In the genomic region with DNA sequence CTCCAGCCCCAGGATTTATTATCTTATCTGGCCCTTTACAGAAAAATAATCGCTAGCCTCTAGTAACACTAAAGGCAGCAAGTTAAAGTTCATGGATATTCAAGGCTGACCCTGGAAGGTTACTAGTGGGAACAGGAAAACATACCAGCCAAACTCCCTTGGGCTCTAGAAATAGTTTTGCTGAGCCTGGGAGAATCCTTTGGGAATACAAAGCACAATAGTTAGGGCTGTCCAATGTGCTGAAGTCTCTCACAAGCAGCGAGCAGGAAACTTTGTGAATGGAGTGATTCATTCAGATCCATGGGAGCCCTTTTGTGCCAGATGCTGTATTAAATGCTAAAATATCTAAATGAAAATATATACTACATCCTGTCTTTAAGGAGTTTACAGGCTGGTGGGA, we compare ENCODE assay signal across 16 mouse cellular contexts. TPM values are rescaled to one million over a fixed set of nuclear protein-coding genes. Genes with fewer than 3 reads are reported as not detected.
DNase-seq lines count a peak whose midpoint lies in the region; ATAC-seq and TF ChIP-seq lines count a peak whose summit lies in the region.
"Had no signal": no experiment of that assay in that cellular context is flagged by ENCODE, and none has a peak within 500 bp of the region (broad histone marks: within the 10 kb centered on the region; RNA-seq: fewer than 3 reads in every experiment).

No protein-coding gene starts in this region.

- no peak overlapping the region for H3K4me2 ChIP-seq in embryonic facial prominence, embryonic 11.5 days (ENCODE audit: low read depth, low read length)
- no peak overlapping the region for H3K4me2 ChIP-seq in midbrain, embryonic 14.5 days (ENCODE audit: low read length)
- H3K4me2 ChIP-seq: hindbrain, embryonic 14.5 days; kidney, embryonic 15.5 days had no signal

- WGBS in embryonic facial prominence, embryonic 11.5 days: 43% methylated on average over 2 of the region's 2 CpGs
- WGBS in embryonic facial prominence, embryonic 10.5 days: 48% methylated on average over 2 of the region's 2 CpGs
- 62% methylated on average over 2 of the region's 2 CpGs for WGBS in midbrain, embryonic 14.5 days

- no peak overlapping the region for H3K4me3 ChIP-seq in embryonic facial prominence, embryonic 11.5 days (ENCODE audit: low read depth, low read length)
- H3K4me3 ChIP-seq in embryonic facial prominence, embryonic 10.5 days: no peak overlapping the region
- no peak overlapping the region for H3K4me3 ChIP-seq in MEL (ENCODE audit: control insufficient read depth in 1 of 2, insufficient read depth in 1 of 2, low read depth in 2 of 2, low read length in 2 of 2)
- H3K4me3 ChIP-seq in midbrain, embryonic 14.5 days (replicated peaks; ENCODE audit: low read depth, low read length): no peak overlapping the region
- H3K4me3 ChIP-seq: erythroblast, embryonic 14.5 days; kidney, embryonic 15.5 days had no signal

- no peaks in the 10 kb centered on the region for H3K9me3 ChIP-seq in embryonic facial prominence, embryonic 11.5 days (replicated peaks; ENCODE audit: control insufficient read depth, low read length)
- H3K9me3 ChIP-seq in embryonic facial prominence, embryonic 10.5 days: no peaks in the 10 kb centered on the region
- no peaks in the 10 kb centered on the region for H3K9me3 ChIP-seq in MEL (replicated peaks; ENCODE audit: insufficient read depth, low read length)
- H3K9me3 ChIP-seq in midbrain, embryonic 14.5 days (ENCODE audit: control insufficient read depth, low read length): no peaks in the 10 kb centered on the region
- H3K9me3 ChIP-seq: G1E; kidney, embryonic 15.5 days had no signal

- no peaks in the 10 kb centered on the region for H3K36me3 ChIP-seq in embryonic facial prominence, embryonic 11.5 days (replicated peaks; ENCODE audit: control insufficient read depth, insufficient read depth, low read depth, low read length)
- H3K36me3 ChIP-seq in embryonic facial prominence, embryonic 10.5 days (replicated peaks): peaks cover 29% of the 10 kb centered on the region
- peaks cover 6 to 41% of the 10 kb centered on the region in 2 experiments for H3K36me3 ChIP-seq in MEL (ENCODE audit: control insufficient read depth in 1 of 2, insufficient read depth in 2 of 2, low read length in 2 of 2)
- H3K36me3 ChIP-seq in midbrain, embryonic 14.5 days (ENCODE audit: control insufficient read depth, insufficient read depth, low read length): peaks cover 16% of the 10 kb centered on the region

- no peak for TF ChIP-seq CTCF in MEL (IDR thresholded peaks at IDR 0.05 in 2 of 3, conservative IDR thresholded peaks at IDR 0.05 in 1 of 3; ENCODE audit: control insufficient read depth in 1 of 3, insufficient read depth in 1 of 3, low read depth in 2 of 3, low read length in 3 of 3, poor library complexity in 1 of 3, severe bottlenecking in 1 of 3)

- peak; percentile 25 for DNase-seq in embryonic facial prominence, embryonic 11.5 days (ENCODE audit: low spot score)
- no peak for DNase-seq in embryonic facial prominence, embryonic 10.5 days (ENCODE audit: low spot score)
- peak; percentile 33 for DNase-seq in kidney, postnatal 14 days
- no peak for DNase-seq in kidney, adult 18-20 months
- DNase-seq in MEL (ENCODE audit: low read depth, low spot score): no peak
- peak; percentile 13 for DNase-seq in fibroblast of lung, adult 2 months (ENCODE audit: low read depth)
- no peak for DNase-seq in retina, embryonic 14.5 days (ENCODE audit: low spot score)
- DNase-seq in midbrain, embryonic 14.5 days: no peak
- DNase-seq: cerebellum, postnatal 25 days had no signal

- no peak for TF ChIP-seq POLR2A in MEL (IDR thresholded peaks at IDR 0.05; ENCODE audit: control insufficient read depth in 1 of 2, insufficient read depth in 1 of 2, low read depth in 1 of 2, low read length in 2 of 2, poor library complexity in 1 of 2)

- H3K4me1 ChIP-seq in embryonic facial prominence, embryonic 11.5 days (ENCODE audit: control insufficient read depth, insufficient read depth, low read length): no peaks in the 10 kb centered on the region
- H3K4me1 ChIP-seq in embryonic facial prominence, embryonic 10.5 days: peaks cover 15% of the 10 kb centered on the region
- H3K4me1 ChIP-seq in MEL (ENCODE audit: control insufficient read depth in 1 of 2, insufficient read depth in 2 of 2, low read length in 2 of 2): peaks cover 29 to 43% of the 10 kb centered on the region in 2 experiments
- no peaks in the 10 kb centered on the region for H3K4me1 ChIP-seq in midbrain, embryonic 14.5 days (ENCODE audit: control insufficient read depth, insufficient read depth, low read length)
- H3K4me1 ChIP-seq: kidney, embryonic 15.5 days had no signal

- no peak overlapping the region for H3K27ac ChIP-seq in embryonic facial prominence, embryonic 11.5 days (replicated peaks; ENCODE audit: low read depth, low read length)
- no peak overlapping the region for H3K27ac ChIP-seq in embryonic facial prominence, embryonic 10.5 days (replicated peaks)
- H3K27ac ChIP-seq in MEL (ENCODE audit: control insufficient read depth, low read depth, low read length): peak overlapping the region; percentile 98
- no peak overlapping the region for H3K27ac ChIP-seq in midbrain, embryonic 14.5 days (replicated peaks; ENCODE audit: low read depth, low read length)
- H3K27ac ChIP-seq: kidney, embryonic 15.5 days had no signal

- ATAC-seq in embryonic facial prominence, embryonic 11.5 days (replicated peaks; ENCODE audit: insufficient number of reproducible peaks, low FRiP score, low TSS enrichment, low read depth): no peak
- no peak for ATAC-seq in midbrain, embryonic 14.5 days (ENCODE audit: low FRiP score, low TSS enrichment)

- no peaks in the 10 kb centered on the region for H3K27me3 ChIP-seq in embryonic facial prominence, embryonic 11.5 days (ENCODE audit: control insufficient read depth, insufficient read depth, low read length)
- no peaks in the 10 kb centered on the region for H3K27me3 ChIP-seq in embryonic facial prominence, embryonic 10.5 days (replicated peaks; ENCODE audit: low read depth, poor library complexity, severe bottlenecking)
- H3K27me3 ChIP-seq in MEL (ENCODE audit: control insufficient read depth in 1 of 2, insufficient read depth in 2 of 2, low read length in 2 of 2): no peaks in the 10 kb centered on the region
- no peaks in the 10 kb centered on the region for H3K27me3 ChIP-seq in midbrain, embryonic 14.5 days (ENCODE audit: control insufficient read depth, insufficient read depth, low read length)
- H3K27me3 ChIP-seq: kidney, embryonic 15.5 days had no signal

- no peak for TF ChIP-seq RAD21 in MEL (IDR thresholded peaks at IDR 0.05; ENCODE audit: low read depth, low read length)

- no peak overlapping the region for H3K9ac ChIP-seq in embryonic facial prominence, embryonic 11.5 days (replicated peaks; ENCODE audit: low read length)
- H3K9ac ChIP-seq in MEL (ENCODE audit: control insufficient read depth, low read depth, low read length, poor library complexity, severe bottlenecking): peak overlapping the region; percentile 51
- no peak overlapping the region for H3K9ac ChIP-seq in midbrain, embryonic 14.5 days (replicated peaks; ENCODE audit: low read length)
- H3K9ac ChIP-seq: hindbrain, embryonic 14.5 days; kidney, embryonic 15.5 days had no signal

- TF ChIP-seq EP300 in MEL (IDR thresholded peaks at IDR 0.05; ENCODE audit: low read depth in 1 of 2, low read length in 2 of 2): no peak

- H3K79me2 ChIP-seq in MEL (ENCODE audit: control insufficient read depth, insufficient read depth, low read length, poor library complexity): no peaks in the 10 kb centered on the region

TF ChIP-seq in MEL, 35 proteins besides CTCF, POLR2A, EP300 and RAD21:
- peak; percentile 53; the same call in 1 of the 2 replicates for TF ChIP-seq TBP (IDR thresholded peaks at IDR 0.05; ENCODE audit: low read depth, low read length)
- no peak for TF ChIP-seq JUND (IDR thresholded peaks at IDR 0.05; ENCODE audit: low read depth, low read length)

RNA-seq across cellular contexts. Expression of a gene that starts 7.7 kb away (rescaled TPM):
- 17.5 and 20.0 TPM in 2 replicates for polyA plus RNA-seq in embryonic facial prominence, embryonic 11.5 days (2014; fragmentation: Nextera tagmentation; extraction: Ambion mirVana)
- polyA plus RNA-seq in embryonic facial prominence, embryonic 10.5 days (2016; fragmentation: Nextera tagmentation; extraction: Ambion mirVana): 23.0 and 23.6 TPM in 2 replicates
- total RNA-seq in MEL (2012; rRNA removed): 24.0 and 25.8 TPM in 2 replicates
- 10 to 100 TPM in 1 of 2 experiments, not detected in 1; 38.5 TPM for polyA plus RNA-seq in MEL (2012; ENCODE audit: insufficient read depth in 1 of 2, insufficient read length in 2 of 2, low read depth in 1 of 2, low replicate concordance in 2 of 2, missing spikeins in 1 of 2)
- 16.0 and 18.0 TPM in 2 replicates for polyA plus RNA-seq in midbrain, embryonic 14.5 days (2014; fragmentation: Nextera tagmentation; extraction: Ambion mirVana)

RNA-seq across cellular contexts. Expression of a gene that starts 18.8 kb away (rescaled TPM):
- polyA plus RNA-seq in embryonic facial prominence, embryonic 11.5 days (2014; fragmentation: Nextera tagmentation; extraction: Ambion mirVana): 2.8 and 4.6 TPM in 2 replicates
- polyA plus RNA-seq in embryonic facial prominence, embryonic 10.5 days (2016; fragmentation: Nextera tagmentation; extraction: Ambion mirVana): 2.8 and 3.5 TPM in 2 replicates
- total RNA-seq in MEL (2012; rRNA removed): 11.2 and 17.7 TPM in 2 replicates
- 1 to 10 TPM in 1 of 2 experiments, not detected in 1; 9.5 TPM for polyA plus RNA-seq in MEL (2012; ENCODE audit: insufficient read depth in 1 of 2, insufficient read length in 2 of 2, low read depth in 1 of 2, low replicate concordance in 2 of 2, missing spikeins in 1 of 2)
- polyA plus RNA-seq in midbrain, embryonic 14.5 days (2014; fragmentation: Nextera tagmentation; extraction: Ambion mirVana): 2.5 and 4.1 TPM in 2 replicates

RNA-seq across cellular contexts. Expression of a gene that starts 37.5 kb away (rescaled TPM):
- polyA plus RNA-seq in embryonic facial prominence, embryonic 11.5 days (2014; fragmentation: Nextera tagmentation; extraction: Ambion mirVana): not detected in 2 replicates
- polyA plus RNA-seq in embryonic facial prominence, embryonic 10.5 days (2016; fragmentation: Nextera tagmentation; extraction: Ambion mirVana): not detected in 2 replicates
- total RNA-seq in MEL (2012; rRNA removed): not detected in 2 replicates
- not detected for polyA plus RNA-seq in MEL (2012; ENCODE audit: insufficient read depth in 1 of 2, insufficient read length in 2 of 2, low read depth in 1 of 2, low replicate concordance in 2 of 2, missing spikeins in 1 of 2)
- polyA plus RNA-seq in midbrain, embryonic 14.5 days (2014; fragmentation: Nextera tagmentation; extraction: Ambion mirVana): 0.15 and 0.24 TPM in 2 replicates
- total RNA-seq: G1E; granulocyte monocyte progenitor cell, adult 5-6 weeks had no signal
- polyA plus RNA-seq: G1E; limb, embryonic 14.5 days had no signal

RNA-seq across cellular contexts. Expression of a gene that starts 43.8 kb away (rescaled TPM):
- polyA plus RNA-seq in embryonic facial prominence, embryonic 11.5 days (2014; fragmentation: Nextera tagmentation; extraction: Ambion mirVana): not detected in 2 replicates
- polyA plus RNA-seq in embryonic facial prominence, embryonic 10.5 days (2016; fragmentation: Nextera tagmentation; extraction: Ambion mirVana): 0.09 TPM in 1 of 2 replicates, not detected in the other
- not detected in 2 replicates for total RNA-seq in MEL (2012; rRNA removed)
- polyA plus RNA-seq in MEL (2012; ENCODE audit: insufficient read depth in 1 of 2, insufficient read length in 2 of 2, low read depth in 1 of 2, low replicate concordance in 2 of 2, missing spikeins in 1 of 2): not detected
- not detected in 2 replicates for polyA plus RNA-seq in midbrain, embryonic 14.5 days (2014; fragmentation: Nextera tagmentation; extraction: Ambion mirVana)
- total RNA-seq: G1E; granulocyte monocyte progenitor cell, adult 5-6 weeks; megakaryocyte progenitor cell, adult 5-6 weeks had no signal
- polyA plus RNA-seq: erythroblast, embryonic 14.5 days; G1E; hindbrain, embryonic 14.5 days; kidney, embryonic 15.5 days; limb, embryonic 14.5 days had no signal

Comparison
In these comparisons a context has a peak if more than half of its experiments do, and no peak if none do; other contexts are left out.
1. DNase-seq: peak in embryonic facial prominence, embryonic 11.5 days (single experiment), kidney, postnatal 14 days (single experiment) and fibroblast of lung, adult 2 months (single experiment); none in embryonic facial prominence, embryonic 10.5 days (single experiment), kidney, adult 18-20 months (single experiment), MEL (single experiment), retina, embryonic 14.5 days (single experiment) and midbrain, embryonic 14.5 days (single experiment).